Mouse (Mus musculus): Measurements from ENCODE around the gene Comp. TPM values are rescaled to one million over a fixed set of nuclear protein-coding genes. Genes with fewer than 3 reads are reported as not detected.
A peak's percentile ranks its signal among the peaks of the same experiment; 100 is the strongest.

Gene Comp
- polyA plus RNA-seq, 1 experiment from 2014 or later, result 7.3 TPM

- Histone ChIP-seq H3K27me3 (peaks cover 83% of the 10 kb centered on the region), H3K36me3 (no peaks in the 10 kb centered on the region), H3K9ac (no peak overlapping the region), H3K4me2 (replicated peaks) (peak overlapping the region; percentile 80; the same call in 1 of the 2 replicates), H3K4me1 (peaks cover 36% of the 10 kb centered on the region), H3K27ac (replicated peaks) (no peak overlapping the region), H3K9me3 (replicated peaks) (no peaks in the 10 kb centered on the region), H3K4me3 (replicated peaks) (peak overlapping the region; percentile 45; the same call in 1 of the 2 replicates)
- 6% methylated on average over 35 of the region's 35 CpGs for WGBS
- no peak for ATAC-seq (ENCODE audit: insufficient number of reproducible peaks, low FRiP score, low TSS enrichment, low read depth)
These were observed 2.0 kb downstream of the Comp start for GRCm38 (mm10) chr8:70375212-70375859.

- Histone ChIP-seq H3K9ac (no peak overlapping the region), H3K4me2 (replicated peaks) (peak overlapping the region; percentile 30; the same call in 1 of the 2 replicates), H3K27ac (replicated peaks) (no peak overlapping the region), H3K27me3 (peaks cover 83% of the 10 kb centered on the region), H3K4me1 (peaks cover 36% of the 10 kb centered on the region), H3K9me3 (replicated peaks) (no peaks in the 10 kb centered on the region), H3K36me3 (no peaks in the 10 kb centered on the region), H3K4me3 (replicated peaks) (peak overlapping the region; percentile 18)
- 6% methylated on average over 37 of the region's 37 CpGs for WGBS
- ATAC-seq (ENCODE audit: insufficient number of reproducible peaks, low FRiP score, low TSS enrichment, low read depth), result no peak
These were observed 3.0 kb downstream of the Comp start for GRCm38 (mm10) chr8:70376275-70376741.

DNA sequence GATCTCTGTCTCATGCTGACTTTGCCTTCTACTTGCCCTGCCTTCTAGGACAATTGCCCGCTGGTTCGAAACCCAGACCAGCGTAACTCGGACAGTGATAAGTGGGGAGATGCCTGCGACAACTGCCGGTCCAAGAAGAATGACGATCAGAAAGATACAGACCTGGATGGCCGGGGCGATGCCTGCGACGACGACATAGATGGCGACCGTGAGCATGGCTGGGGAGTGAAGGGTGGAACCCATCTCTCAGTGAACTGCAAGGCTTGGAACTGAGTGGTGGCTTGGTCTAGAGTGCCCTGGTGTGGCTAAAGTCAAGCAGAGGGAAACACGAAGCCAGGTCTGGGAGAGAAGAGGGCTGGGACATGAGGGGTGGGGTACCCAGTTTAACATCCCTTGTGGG lies 3.7 kb downstream of the Comp start:
- Histone ChIP-seq H3K4me2 (replicated peaks) (0 out of 2 replicates have a peak overlapping the region, but pooled peaks have one; percentile 30), H3K4me3 (replicated peaks) (no peak overlapping the region), H3K36me3 (no peaks in the 10 kb centered on the region), H3K9ac (no peak overlapping the region), H3K4me1 (peaks cover 36% of the 10 kb centered on the region), H3K27ac (replicated peaks) (no peak overlapping the region), H3K9me3 (replicated peaks) (no peaks in the 10 kb centered on the region), H3K27me3 (peaks cover 75% of the 10 kb centered on the region)
- WGBS, result 15% methylated on average over 15 of the region's 15 CpGs
- ATAC-seq (ENCODE audit: insufficient number of reproducible peaks, low FRiP score, low TSS enrichment, low read depth), result no peak

GRCm38 (mm10) chr8:70380069-70380468 lies 6.7 kb downstream of the Comp start:
- no peak overlapping the region for H3K9ac ChIP-seq
- peaks cover 16% of the 10 kb centered on the region for H3K4me1 ChIP-seq
- no peak for ATAC-seq (ENCODE audit: insufficient number of reproducible peaks, low FRiP score, low TSS enrichment, low read depth)
- peaks cover 45% of the 10 kb centered on the region for H3K27me3 ChIP-seq
- no peaks in the 10 kb centered on the region for H3K9me3 ChIP-seq (replicated peaks)
- 78% methylated on average over 12 of the region's 12 CpGs for WGBS
- no peak overlapping the region for H3K4me2 ChIP-seq (replicated peaks)
- H3K36me3 ChIP-seq, result peaks cover 7% of the 10 kb centered on the region; the same call in 1 of the 2 replicates
- H3K27ac ChIP-seq (replicated peaks), result no peak overlapping the region
- no peak overlapping the region for H3K4me3 ChIP-seq (replicated peaks)

DNA sequence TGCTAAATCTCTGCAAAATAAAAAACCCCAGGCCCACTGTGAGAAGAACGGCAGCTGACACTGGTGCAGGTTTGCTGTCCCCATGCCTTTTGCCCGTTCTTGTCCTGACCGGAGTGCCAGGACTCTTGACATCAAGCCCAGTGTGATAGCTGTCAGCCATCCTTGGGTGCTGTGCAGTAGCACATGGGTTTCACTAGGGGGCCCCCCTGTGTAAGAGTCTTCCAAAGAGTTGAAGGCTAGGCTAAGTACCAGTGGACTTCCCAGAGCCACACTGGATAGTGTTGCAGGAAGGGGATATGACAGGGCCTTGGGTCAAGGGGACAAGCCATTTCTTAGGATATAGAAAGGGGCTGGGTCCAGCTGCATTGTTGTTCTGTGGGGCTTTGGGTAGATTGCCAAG lies 9.9 kb downstream of the Comp start:
- H3K9ac ChIP-seq, result no peak overlapping the region
- H3K4me2 ChIP-seq (replicated peaks), result no peak overlapping the region
- no peaks in the 10 kb centered on the region for H3K4me1 ChIP-seq
- no peaks in the 10 kb centered on the region for H3K9me3 ChIP-seq (replicated peaks)
- H3K27me3 ChIP-seq, result peaks cover 13% of the 10 kb centered on the region
- H3K4me3 ChIP-seq (replicated peaks), result no peak overlapping the region
- no peak overlapping the region for H3K27ac ChIP-seq (replicated peaks)
- peaks cover 37% of the 10 kb centered on the region for H3K36me3 ChIP-seq
- no peak for ATAC-seq (ENCODE audit: insufficient number of reproducible peaks, low FRiP score, low TSS enrichment, low read depth)
- 55% methylated on average over 3 of the region's 3 CpGs for WGBS

GRCm38 (mm10) chr8:70389678-70390077 lies 16.3 kb downstream of the Comp start:
- H3K9me3 ChIP-seq (replicated peaks), result no peaks in the 10 kb centered on the region
- H3K4me3 ChIP-seq (replicated peaks), result no peak overlapping the region
- WGBS, result 83% methylated on average over 2 of the region's 2 CpGs
- H3K9ac ChIP-seq, result no peak overlapping the region
- H3K36me3 ChIP-seq, result peaks cover 54% of the 10 kb centered on the region
- H3K4me2 ChIP-seq (replicated peaks), result no peak overlapping the region
- H3K27ac ChIP-seq (replicated peaks), result no peak overlapping the region
- no peak for ATAC-seq (ENCODE audit: insufficient number of reproducible peaks, low FRiP score, low TSS enrichment, low read depth)
- H3K27me3 ChIP-seq, result no peaks in the 10 kb centered on the region
- no peaks in the 10 kb centered on the region for H3K4me1 ChIP-seq

DNA sequence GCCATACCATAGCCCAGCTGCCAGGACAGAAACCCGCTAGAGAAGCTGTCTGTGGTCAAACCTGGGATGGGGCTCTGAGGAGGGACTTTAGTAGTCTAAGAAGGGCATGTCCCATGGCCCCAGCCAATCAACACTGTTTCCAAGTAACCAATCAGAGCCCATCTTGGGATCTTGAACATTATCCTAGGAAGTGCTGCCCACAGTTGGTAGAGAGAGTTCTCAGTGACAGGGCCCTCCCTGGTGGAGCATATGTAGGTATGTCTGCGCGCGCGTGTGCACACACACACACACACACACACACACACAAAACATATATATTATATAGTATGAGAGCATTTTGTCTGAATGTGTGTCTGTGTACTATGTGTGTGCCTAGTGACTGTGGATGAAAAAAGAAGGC lies 19.7 kb downstream of the Comp start:
- Histone ChIP-seq H3K27me3 (no peaks in the 10 kb centered on the region), H3K9ac (no peak overlapping the region), H3K4me1 (peaks cover 13% of the 10 kb centered on the region; the same call in 1 of the 2 replicates), H3K4me3 (replicated peaks) (no peak overlapping the region), H3K9me3 (replicated peaks) (no peaks in the 10 kb centered on the region), H3K27ac (replicated peaks) (no peak overlapping the region), H3K36me3 (peaks cover 30% of the 10 kb centered on the region), H3K4me2 (replicated peaks) (no peak overlapping the region)
- 75% methylated on average over 5 of the region's 5 CpGs for whole genome bisulfite sequencing
- ATAC-seq (ENCODE audit: insufficient number of reproducible peaks, low FRiP score, low TSS enrichment, low read depth), result no peak

GRCm38 (mm10) chr8:70394269-70394998 lies 21.1 kb downstream of the Comp start:
- H3K9ac ChIP-seq, result no peak overlapping the region
- no peaks in the 10 kb centered on the region for H3K27me3 ChIP-seq
- no peak overlapping the region for H3K4me3 ChIP-seq (replicated peaks)
- peaks cover 17% of the 10 kb centered on the region; the same call in 1 of the 2 replicates for H3K36me3 ChIP-seq
- no peak for ATAC-seq (ENCODE audit: insufficient number of reproducible peaks, low FRiP score, low TSS enrichment, low read depth)
- no peak overlapping the region for H3K4me2 ChIP-seq (replicated peaks)
- H3K27ac ChIP-seq (replicated peaks), result no peak overlapping the region; the same call in 1 of the 2 replicates
- WGBS, result 61% methylated on average over 8 of the region's 8 CpGs
- peaks cover 15% of the 10 kb centered on the region; the same call in 1 of the 2 replicates for H3K4me1 ChIP-seq
- no peaks in the 10 kb centered on the region for H3K9me3 ChIP-seq (replicated peaks)

DNA sequence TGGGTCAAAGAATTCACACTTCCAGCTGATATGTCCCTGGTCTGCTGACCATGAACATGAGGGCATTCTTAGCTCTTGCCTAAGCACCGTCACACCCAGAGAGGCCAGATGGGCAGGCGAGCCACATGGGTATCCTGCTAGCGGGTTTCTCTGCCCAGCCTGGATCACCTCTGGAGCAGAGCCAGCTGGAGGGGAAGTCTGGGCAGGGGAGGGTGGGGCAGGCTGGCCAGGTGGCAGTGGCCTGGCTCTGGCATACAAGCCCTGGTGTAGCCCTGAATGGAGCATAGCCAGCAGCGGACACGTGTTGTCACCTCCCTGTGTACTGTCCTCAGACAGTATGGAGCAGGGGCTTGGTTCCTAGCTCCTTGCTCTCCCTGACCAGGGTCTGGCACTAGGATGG lies 22.3 kb downstream of the Comp start:
- peak overlapping the region; percentile 34; the same call in 1 of the 2 replicates for H3K27ac ChIP-seq (replicated peaks)
- peaks cover 20% of the 10 kb centered on the region; the same call in 1 of the 2 replicates for H3K36me3 ChIP-seq

DNA sequence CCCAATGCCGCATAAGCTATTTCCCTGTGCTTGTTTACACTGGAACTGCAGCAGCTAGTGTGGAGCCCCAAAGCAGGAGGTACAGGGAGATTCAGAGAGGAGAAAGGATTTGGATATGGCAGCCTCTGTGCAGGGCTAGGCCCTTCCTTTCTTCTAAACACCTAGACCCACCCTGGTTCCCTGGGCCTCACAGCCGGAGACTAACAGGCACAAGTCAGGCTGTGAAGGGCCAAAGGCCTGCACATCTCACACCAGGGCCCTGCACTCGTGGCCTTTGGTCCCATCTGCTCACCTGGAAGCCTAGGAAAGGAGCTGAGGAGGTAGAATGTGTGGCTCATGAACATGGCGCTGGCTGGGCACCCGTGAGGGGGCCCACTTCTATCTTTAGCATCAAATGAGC lies 22.8 kb downstream of the Comp start:
- no peaks in the 10 kb centered on the region for H3K27me3 ChIP-seq
- 67% methylated on average over 5 of the region's 5 CpGs for WGBS
- H3K4me2 ChIP-seq (replicated peaks), result no peak overlapping the region
- no peak overlapping the region for H3K4me3 ChIP-seq (replicated peaks)
- no peak overlapping the region for H3K9ac ChIP-seq
- peaks cover 15% of the 10 kb centered on the region; the same call in 1 of the 2 replicates for H3K36me3 ChIP-seq
- peak overlapping the region; percentile 34; the same call in 1 of the 2 replicates for H3K27ac ChIP-seq (replicated peaks)
- ATAC-seq (ENCODE audit: insufficient number of reproducible peaks, low FRiP score, low TSS enrichment, low read depth), result no peak
- peaks cover 15% of the 10 kb centered on the region; the same call in 1 of the 2 replicates for H3K4me1 ChIP-seq
- no peaks in the 10 kb centered on the region for H3K9me3 ChIP-seq (replicated peaks)

More for the DNA sequence above, 22.3 kb downstream of the Comp start:
- WGBS, result 74% methylated on average over 5 of the region's 5 CpGs
- Histone ChIP-seq H3K9me3 (replicated peaks) (no peaks in the 10 kb centered on the region), H3K27me3 (no peaks in the 10 kb centered on the region), H3K4me3 (replicated peaks) (no peak overlapping the region), H3K4me2 (replicated peaks) (no peak overlapping the region), H3K9ac (no peak overlapping the region), H3K4me1 (peaks cover 15% of the 10 kb centered on the region; the same call in 1 of the 2 replicates)
- no peak for ATAC-seq (ENCODE audit: insufficient number of reproducible peaks, low FRiP score, low TSS enrichment, low read depth)

Measured in embryonic facial prominence, embryonic 15.5 days (tissue).